Mouse (Mus musculus) urinary bladder, adult 18-20 months (tissue): ENCODE data around the gene Marco.

ENCODE experiments used
- DNase-seq, 2 experiments: peaks; one replicate each; pipeline ENCODE4 v3.0.0; 2022; ENCODE audit warnings: low spot score in 2 of 2, mixed read lengths in 2 of 2

Gene Marco

GRCm38 (mm10) chr1:120443228-120443639 lies 61.6 kb downstream of the Marco start:
- DNase-seq = no peak

- no peak for DNase-seq
Observed at GRCm38 (mm10) chr1:120441587-120441986, 63.2 kb downstream of the Marco start.

GRCm38 (mm10) chr1:120435591-120435990 lies 69.2 kb downstream of the Marco start:
- DNase-seq = no peak

- DNase-seq = no peak
Observed at GRCm38 (mm10) chr1:120430171-120430570, 74.7 kb downstream of the Marco start.

- DNase-seq = no peak
Observed at GRCm38 (mm10) chr1:120425587-120425986, 79.2 kb downstream of the Marco start.
